Mouse (Mus musculus): Measurements from ENCODE around the gene Zfp867. TPM values are rescaled to one million over a fixed set of nuclear protein-coding genes. Genes with fewer than 3 reads are reported as not detected.

The Zfp867 gene
- polyA plus RNA-seq (2014; fragmentation: Illumina TruSeq; extraction: RNeasy Lipid Tissue Mini Kit (QIAGEN cat#74804)) = 13.4 TPM

GRCm38 (mm10) chr11:59472326-59472677 lies at the start of gene Zfp867:
Gene Zfp867 (minus strand): TSS chr11:59472474.

GRCm38 (mm10) chr11:59451086-59451485 lies 21.2 kb downstream of the Zfp867 start, which contains the start of gene Snap47:
Gene Snap47 (minus strand): TSS chr11:59451186.

GRCm38 (mm10) chr11:59449741-59450229 lies 22.5 kb downstream of the Zfp867 start, which contains the start of gene Jmjd4:
Gene Jmjd4 (plus strand): TSS chr11:59450045.

Other genes starting within 250 kb of the Zfp867 start
- 221 TPM for gene Arf1, start 244.2 kb downstream of the Zfp867 start, polyA plus RNA-seq (2014; fragmentation: Illumina TruSeq; extraction: RNeasy Lipid Tissue Mini Kit (QIAGEN cat#74804))
- not detected for gene Wnt3a, start 181.7 kb downstream of the Zfp867 start, polyA plus RNA-seq (2014; fragmentation: Illumina TruSeq; extraction: RNeasy Lipid Tissue Mini Kit (QIAGEN cat#74804))
- 0.94 TPM for gene Wnt9a, start 165.5 kb downstream of the Zfp867 start, polyA plus RNA-seq (2014; fragmentation: Illumina TruSeq; extraction: RNeasy Lipid Tissue Mini Kit (QIAGEN cat#74804))
- gene Prss38, start 96.8 kb downstream of the Zfp867 start, polyA plus RNA-seq (2014; fragmentation: Illumina TruSeq; extraction: RNeasy Lipid Tissue Mini Kit (QIAGEN cat#74804)) = not detected
- 12.2 TPM for gene Jmjd4, start 22.4 kb downstream of the Zfp867 start, polyA plus RNA-seq (2014; fragmentation: Illumina TruSeq; extraction: RNeasy Lipid Tissue Mini Kit (QIAGEN cat#74804))
- gene Snap47, start 21.3 kb downstream of the Zfp867 start, polyA plus RNA-seq (2014; fragmentation: Illumina TruSeq; extraction: RNeasy Lipid Tissue Mini Kit (QIAGEN cat#74804)) = 21.6 TPM
- gene Zkscan17, start 54.3 kb upstream of the Zfp867 start, polyA plus RNA-seq (2014; fragmentation: Illumina TruSeq; extraction: RNeasy Lipid Tissue Mini Kit (QIAGEN cat#74804)) = 5.4 TPM
- gene Nlrp3, start 69.1 kb upstream of the Zfp867 start, polyA plus RNA-seq (2014; fragmentation: Illumina TruSeq; extraction: RNeasy Lipid Tissue Mini Kit (QIAGEN cat#74804)) = 1.1 TPM
- gene Olfr222, start 103.8 kb upstream of the Zfp867 start, polyA plus RNA-seq (2014; fragmentation: Illumina TruSeq; extraction: RNeasy Lipid Tissue Mini Kit (QIAGEN cat#74804)) = not detected
- gene Olfr223, start 120.8 kb upstream of the Zfp867 start, polyA plus RNA-seq (2014; fragmentation: Illumina TruSeq; extraction: RNeasy Lipid Tissue Mini Kit (QIAGEN cat#74804)) = not detected
- gene Mprip, start 188.8 kb upstream of the Zfp867 start, polyA plus RNA-seq (2014; fragmentation: Illumina TruSeq; extraction: RNeasy Lipid Tissue Mini Kit (QIAGEN cat#74804)) = 30.0 TPM